Mouse (Mus musculus): ENCODE results near the gene Tnik.

- TF ChIP-seq CTCF (IDR thresholded peaks at IDR 0.05; ENCODE audit: insufficient read depth, low read depth, low read length) (no peak), POLR2A (IDR thresholded peaks at IDR 0.05; ENCODE audit: insufficient read depth, low read depth, low read length) (no peak)
Observed at GRCm38 (mm10) chr3:28544345-28544869, 281.4 kb downstream of the Tnik start.

All from olfactory bulb, adult 2 months (tissue).